Mouse (Mus musculus) erythroblast, embryonic 14.5 days (primary cell): ENCODE data around the gene Dppa5a.

Source experiments
- GATA1 ChIP-seq: IDR thresholded peaks from 2 replicates; pipeline ENCODE4 v1.6.1; 2012; ENCODE audit warnings: low read length, inconsistent platforms, mixed read lengths
- TAL1 ChIP-seq: IDR thresholded peaks from 3 replicates; pipeline ENCODE4 v1.6.1; 2012; ENCODE audit warnings: low read length, inconsistent platforms, mixed read lengths

DNA sequence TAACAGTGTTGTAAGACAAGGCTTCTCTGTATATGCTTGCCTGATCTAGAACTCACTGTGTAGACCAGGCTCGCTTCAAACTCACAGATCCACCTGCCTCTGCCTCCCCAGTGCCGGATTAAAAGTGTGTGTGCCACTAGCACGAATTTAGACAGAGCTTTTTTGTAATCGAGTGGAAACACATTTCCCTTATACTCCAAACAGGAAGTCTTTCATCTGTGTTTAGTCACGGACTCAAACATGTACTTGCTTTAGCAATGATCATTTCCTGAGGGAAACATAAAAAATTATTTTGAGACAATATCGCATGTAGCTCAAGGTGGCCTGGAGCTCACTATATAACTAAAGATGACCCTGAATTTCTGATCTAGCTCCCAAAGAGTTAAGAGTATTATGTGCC lies 4.6 kb downstream of the Dppa5a start:
- TF ChIP-seq GATA1 (no peak), TAL1 (no peak)
